Mouse (Mus musculus) liver, postnatal 0 days (tissue): Measurements from ENCODE around the gene Spata20.

Experiments
- CTCF ChIP-seq: sonication (generic); IDR thresholded peaks from 2 replicates; pipeline ENCODE4 v1.5.1; 2016; ENCODE audit warnings: antibody characterized with exemption, low read depth
- EP300 ChIP-seq: IDR thresholded peaks from 2 replicates; pipeline ENCODE4 v1.6.1; 2016; ENCODE audit warnings: antibody characterized with exemption, low read depth, mild to moderate bottlenecking

DNA sequence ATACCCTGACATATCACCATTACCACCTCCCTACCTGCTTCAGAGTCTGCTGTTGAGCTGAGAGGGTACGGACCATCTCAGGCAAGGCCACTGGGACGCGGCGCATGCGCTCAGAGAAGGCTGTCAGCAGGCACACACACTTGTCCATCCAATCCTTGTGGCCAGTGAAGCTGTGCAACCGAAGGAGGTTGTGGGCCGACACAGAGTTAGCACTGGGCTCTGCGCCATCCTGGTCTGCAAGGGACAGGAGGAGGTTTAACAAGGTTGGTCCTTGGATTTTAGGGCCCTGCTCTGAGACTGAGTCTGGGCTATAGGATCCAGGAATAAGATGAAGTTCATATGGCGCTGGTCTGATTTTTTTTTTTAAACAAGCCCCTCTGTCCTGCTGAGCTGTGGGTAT lies 5.6 kb downstream of the Spata20 start:
- TF ChIP-seq CTCF (no peak), EP300 (no peak)
